Mouse (Mus musculus) heart, postnatal 0 days (tissue): ENCODE data around the gene Agbl1. TPM values are rescaled to one million over a fixed set of nuclear protein-coding genes. Genes with fewer than 3 reads are reported as not detected.

Source experiments
- ATAC-seq: fragments of 200-750 bp; cut with Nextera tagmentation; 2 replicates; pipeline ENCODE4 v1.8.0; 2017; ENCODE audit warnings: low read depth, moderate number of reproducible peaks, moderate library complexity; ENCODE audit not compliant: insufficient read depth
- DNase-seq: peaks from one replicate; pipeline ENCODE4 v3.0.0-alpha.2; 2016; ENCODE audit warnings: low spot score
- H3K27ac ChIP-seq: fragments of 300-500 bp; sonication (generic); 2 replicates; pipeline ENCODE4 v1.5.1; 2014; ENCODE audit warnings: low read depth, mild to moderate bottlenecking
- H3K27me3 ChIP-seq: fragments of 300-500 bp; sonication (generic); 2 replicates; pipeline ENCODE4 v1.6.1; 2014; ENCODE audit warnings: low read length, mixed read lengths; ENCODE audit not compliant: control insufficient read depth, insufficient read depth
- H3K36me3 ChIP-seq: fragments of 300-500 bp; sonication (generic); replicated peaks from 2 replicates; pipeline ENCODE4 v1.6.1; 2014; ENCODE audit warnings: low read length, mixed read lengths; ENCODE audit not compliant: control insufficient read depth, insufficient read depth
- H3K4me1 ChIP-seq: fragments of 300-500 bp; sonication (generic); 2 replicates; pipeline ENCODE4 v1.6.1; 2014; ENCODE audit warnings: antibody characterized with exemption; ENCODE audit not compliant: control insufficient read depth, insufficient read depth
- H3K4me2 ChIP-seq: fragments of 300-500 bp; sonication (generic); 2 replicates; pipeline ENCODE4 v1.6.1; 2014; ENCODE audit warnings: low read depth, mild to moderate bottlenecking, low read length, moderate library complexity
- H3K4me3 ChIP-seq: fragments of 300-500 bp; sonication (generic); 2 replicates; pipeline ENCODE4 v1.5.1; 2014; ENCODE audit warnings: low read depth, low read length
- H3K9ac ChIP-seq: fragments of 300-500 bp; sonication (generic); replicated peaks from 2 replicates; pipeline ENCODE4 v1.6.1; 2014; ENCODE audit warnings: low read depth, low read length, mixed read lengths
- H3K9me3 ChIP-seq: fragments of 300-500 bp; sonication (generic); replicated peaks from 2 replicates; pipeline ENCODE4 v1.6.1; 2016; ENCODE audit warnings: low read length; ENCODE audit not compliant: control insufficient read depth
- CTCF ChIP-seq: IDR thresholded peaks from 2 replicates; pipeline ENCODE4 v1.5.1; 2016; ENCODE audit warnings: antibody characterized with exemption, control low read depth, low read depth
- EP300 ChIP-seq: IDR thresholded peaks from 2 replicates; pipeline ENCODE4 v1.6.1; 2016; ENCODE audit warnings: antibody characterized with exemption, low read depth
- WGBS: fragments of 180-500 bp; shearing (Covaris S2); extraction: QIAGEN DNeasy Blood & Tissue Kit; methylation state at CpG from one replicate; pipeline ENCODE4 v1.1.7; 2014; 5-methylcytosine and 5-hydroxymethylcytosine counted together
- polyA plus RNA-seq: library from polyadenylated mRNA; unstranded; fragments of >200 nt; fragmentation: Nextera tagmentation; extraction: Ambion mirVana; gene quantifications from 2 replicates; pipeline ENCODE4 v1.2.1, GENCODE M21; 2015
- total RNA-seq: library from RNA; depleted of rRNA; stranded (reverse); fragments of >200 nt; gene quantifications from 2 replicates; pipeline ENCODE4 v1.2.3, GENCODE M21; 2014; ENCODE audit warnings: low replicate concordance

Agbl1 gene
- total and polyA plus RNA-seq, 2 experiments from 2014 or later = not detected

GRCm38 (mm10) chr7:76411933-76412587, 182.4 kb downstream of the Agbl1 start:
- H3K9me3 ChIP-seq = no peaks in the 10 kb centered on the region
- H3K36me3 ChIP-seq = no peaks in the 10 kb centered on the region
- no peak overlapping the region for H3K4me3 ChIP-seq
- DNase-seq (no peak), ATAC-seq (no peak)
- H3K27me3 ChIP-seq = no peaks in the 10 kb centered on the region
- H3K4me1 ChIP-seq = peaks cover 6% of the 10 kb centered on the region; the same call in 1 of the 2 replicates
- H3K4me2 ChIP-seq = no peak overlapping the region
- WGBS = 79% methylated on average over 4 of the region's 4 CpGs
- TF ChIP-seq CTCF = no peak
- TF ChIP-seq EP300 = no peak
- no peak overlapping the region for H3K9ac ChIP-seq
- H3K27ac ChIP-seq = no peak overlapping the region

GRCm38 (mm10) chr7:76416084-76416597, 186.5 kb downstream of the Agbl1 start:
- no peak for TF ChIP-seq CTCF
- no peak for TF ChIP-seq EP300
- no peak for ATAC-seq
- no peak overlapping the region for H3K9ac ChIP-seq

GRCm38 (mm10) chr7:76438581-76438980, 208.9 kb downstream of the Agbl1 start:
- DNase-seq (no peak), ATAC-seq (no peak)
- Histone ChIP-seq H3K4me1 (no peaks in the 10 kb centered on the region), H3K4me3 (no peak overlapping the region), H3K27me3 (no peaks in the 10 kb centered on the region), H3K27ac (no peak overlapping the region), H3K4me2 (no peak overlapping the region), H3K9me3 (no peaks in the 10 kb centered on the region), H3K36me3 (no peaks in the 10 kb centered on the region), H3K9ac (no peak overlapping the region)
- TF ChIP-seq CTCF (no peak), EP300 (no peak)

More at GRCm38 (mm10) chr7:76416084-76416597, 186.5 kb downstream of the Agbl1 start:
- no peaks in the 10 kb centered on the region for H3K27me3 ChIP-seq
- 0 out of 2 replicates have a peak, but pooled peaks cover 3% of the 10 kb centered on the region for H3K4me1 ChIP-seq
- no peak overlapping the region for H3K27ac ChIP-seq
- H3K4me2 ChIP-seq = no peak overlapping the region
- no peak overlapping the region for H3K4me3 ChIP-seq
- H3K36me3 ChIP-seq = no peaks in the 10 kb centered on the region
- 66% methylated on average over 3 of the region's 3 CpGs for WGBS
- no peaks in the 10 kb centered on the region for H3K9me3 ChIP-seq
- DNase-seq = no peak

GRCm38 (mm10) chr7:76438988-76439387, 209.3 kb downstream of the Agbl1 start:
- Histone ChIP-seq H3K9ac (no peak overlapping the region), H3K4me1 (no peaks in the 10 kb centered on the region), H3K36me3 (no peaks in the 10 kb centered on the region), H3K4me2 (no peak overlapping the region), H3K4me3 (no peak overlapping the region), H3K27ac (no peak overlapping the region), H3K27me3 (no peaks in the 10 kb centered on the region), H3K9me3 (no peaks in the 10 kb centered on the region)
- DNase-seq = no peak
- TF ChIP-seq EP300 = no peak
- TF ChIP-seq CTCF = no peak
- ATAC-seq = no peak
- WGBS = 61% methylated on average over 4 of the region's 4 CpGs

- H3K36me3 ChIP-seq = no peaks in the 10 kb centered on the region
- ATAC-seq = no peak
- TF ChIP-seq CTCF = no peak
- TF ChIP-seq EP300 = no peak
- no peak overlapping the region for H3K4me2 ChIP-seq
- H3K4me3 ChIP-seq = no peak overlapping the region
- WGBS = 42% methylated on average over 5 of the region's 5 CpGs
- H3K27me3 ChIP-seq = no peaks in the 10 kb centered on the region
- no peak overlapping the region for H3K9ac ChIP-seq
- H3K4me1 ChIP-seq = no peaks in the 10 kb centered on the region
- DNase-seq = no peak
- no peak overlapping the region for H3K27ac ChIP-seq
- no peaks in the 10 kb centered on the region for H3K9me3 ChIP-seq
Measured at GRCm38 (mm10) chr7:76462361-76463001, 232.8 kb downstream of the Agbl1 start.
